Mouse (Mus musculus): ENCODE data around the gene Olfr571. TPM values are rescaled to one million over a fixed set of nuclear protein-coding genes. Genes with fewer than 3 reads are reported as not detected.

Olfr571 gene
- polyA plus RNA-seq (2014; fragmentation: Illumina TruSeq; extraction: RNeasy Lipid Tissue Mini Kit (QIAGEN cat#74804); ENCODE audit: low read depth, low replicate concordance): not detected

GRCm38 (mm10) chr7:102917032-102917875 is at the start of gene Olfr571:
Gene Olfr571 (minus strand): TSS chr7:102917536.

GRCm38 (mm10) chr7:102962360-102962759 is 45.0 kb upstream of the Olfr571 start, which contains the start of gene Olfr576:
Gene Olfr576 (plus strand): TSS chr7:102962660.

GRCm38 (mm10) chr7:102958593-102958992 is 41.3 kb upstream of the Olfr571 start, which contains the start of gene Olfr575:
Gene Olfr575 (minus strand): TSS chr7:102958775.

GRCm38 (mm10) chr7:102948167-102948566 is 30.8 kb upstream of the Olfr571 start, which contains the start of gene Olfr574:
Gene Olfr574 (plus strand): TSS chr7:102948467.

GRCm38 (mm10) chr7:102942475-102942874 is 25.1 kb upstream of the Olfr571 start, which contains the start of gene Olfr573-ps1:
Gene Olfr573-ps1 (minus strand): TSS chr7:102942575.

GRCm38 (mm10) chr7:102924109-102924508 is 6.8 kb upstream of the Olfr571 start, which contains the start of gene Olfr572:
Gene Olfr572 (plus strand): TSS chr7:102924409.

GRCm38 (mm10) chr7:102890782-102891181 is 26.6 kb downstream of the Olfr571 start, which contains the start of gene Olfr569:
Gene Olfr569 (minus strand): TSS chr7:102890882.

GRCm38 (mm10) chr7:102876822-102877221 is 40.5 kb downstream of the Olfr571 start, which contains the start of gene Olfr568:
Gene Olfr568 (plus strand): TSS chr7:102877122.

GRCm38 (mm10) chr7:102858665-102859064 is 58.7 kb downstream of the Olfr571 start, which contains the start of gene Olfr566:
Gene Olfr566 (minus strand): TSS chr7:102858765.

Other genes starting within 250 kb of the Olfr571 start
- gene Trim68, start 230.2 kb downstream of the Olfr571 start, polyA plus RNA-seq (2014; fragmentation: Illumina TruSeq; extraction: RNeasy Lipid Tissue Mini Kit (QIAGEN cat#74804); ENCODE audit: low read depth, low replicate concordance): 12.6 TPM
- gene Olfr557, start 221.6 kb downstream of the Olfr571 start, polyA plus RNA-seq (2014; fragmentation: Illumina TruSeq; extraction: RNeasy Lipid Tissue Mini Kit (QIAGEN cat#74804); ENCODE audit: low read depth, low replicate concordance): not detected
- 5.8 TPM for gene Olfr558, start 215.3 kb downstream of the Olfr571 start, polyA plus RNA-seq (2014; fragmentation: Illumina TruSeq; extraction: RNeasy Lipid Tissue Mini Kit (QIAGEN cat#74804); ENCODE audit: low read depth, low replicate concordance)
- not detected for gene Olfr33, start 198.5 kb downstream of the Olfr571 start, polyA plus RNA-seq (2014; fragmentation: Illumina TruSeq; extraction: RNeasy Lipid Tissue Mini Kit (QIAGEN cat#74804); ENCODE audit: low read depth, low replicate concordance)
- not detected for gene Olfr559, start 190.0 kb downstream of the Olfr571 start, polyA plus RNA-seq (2014; fragmentation: Illumina TruSeq; extraction: RNeasy Lipid Tissue Mini Kit (QIAGEN cat#74804); ENCODE audit: low read depth, low replicate concordance)
- 2.3 TPM for gene Olfr560, start 158.2 kb downstream of the Olfr571 start, polyA plus RNA-seq (2014; fragmentation: Illumina TruSeq; extraction: RNeasy Lipid Tissue Mini Kit (QIAGEN cat#74804); ENCODE audit: low read depth, low replicate concordance)
- 25.4 TPM for gene Olfr78, start 158.1 kb downstream of the Olfr571 start, polyA plus RNA-seq (2014; fragmentation: Illumina TruSeq; extraction: RNeasy Lipid Tissue Mini Kit (QIAGEN cat#74804); ENCODE audit: low read depth, low replicate concordance)
- not detected for gene Olfr561, start 146.3 kb downstream of the Olfr571 start, polyA plus RNA-seq (2014; fragmentation: Illumina TruSeq; extraction: RNeasy Lipid Tissue Mini Kit (QIAGEN cat#74804); ENCODE audit: low read depth, low replicate concordance)
- not detected for gene Olfr564, start 114.1 kb downstream of the Olfr571 start, polyA plus RNA-seq (2014; fragmentation: Illumina TruSeq; extraction: RNeasy Lipid Tissue Mini Kit (QIAGEN cat#74804); ENCODE audit: low read depth, low replicate concordance)
- not detected for gene Olfr566, start 58.8 kb downstream of the Olfr571 start, polyA plus RNA-seq (2014; fragmentation: Illumina TruSeq; extraction: RNeasy Lipid Tissue Mini Kit (QIAGEN cat#74804); ENCODE audit: low read depth, low replicate concordance)
- not detected for gene Olfr568, start 40.4 kb downstream of the Olfr571 start, polyA plus RNA-seq (2014; fragmentation: Illumina TruSeq; extraction: RNeasy Lipid Tissue Mini Kit (QIAGEN cat#74804); ENCODE audit: low read depth, low replicate concordance)
- not detected for gene Olfr569, start 26.7 kb downstream of the Olfr571 start, polyA plus RNA-seq (2014; fragmentation: Illumina TruSeq; extraction: RNeasy Lipid Tissue Mini Kit (QIAGEN cat#74804); ENCODE audit: low read depth, low replicate concordance)
- not detected for gene Olfr570, start 23.0 kb downstream of the Olfr571 start, polyA plus RNA-seq (2014; fragmentation: Illumina TruSeq; extraction: RNeasy Lipid Tissue Mini Kit (QIAGEN cat#74804); ENCODE audit: low read depth, low replicate concordance)
- gene Olfr572, start 6.9 kb upstream of the Olfr571 start, polyA plus RNA-seq (2014; fragmentation: Illumina TruSeq; extraction: RNeasy Lipid Tissue Mini Kit (QIAGEN cat#74804); ENCODE audit: low read depth, low replicate concordance): not detected
- not detected for gene Olfr573-ps1, start 25.0 kb upstream of the Olfr571 start, polyA plus RNA-seq (2014; fragmentation: Illumina TruSeq; extraction: RNeasy Lipid Tissue Mini Kit (QIAGEN cat#74804); ENCODE audit: low read depth, low replicate concordance)
- not detected for gene Olfr574, start 30.9 kb upstream of the Olfr571 start, polyA plus RNA-seq (2014; fragmentation: Illumina TruSeq; extraction: RNeasy Lipid Tissue Mini Kit (QIAGEN cat#74804); ENCODE audit: low read depth, low replicate concordance)
- gene Olfr575, start 41.2 kb upstream of the Olfr571 start, polyA plus RNA-seq (2014; fragmentation: Illumina TruSeq; extraction: RNeasy Lipid Tissue Mini Kit (QIAGEN cat#74804); ENCODE audit: low read depth, low replicate concordance): not detected
- gene Olfr576, start 45.1 kb upstream of the Olfr571 start, polyA plus RNA-seq (2014; fragmentation: Illumina TruSeq; extraction: RNeasy Lipid Tissue Mini Kit (QIAGEN cat#74804); ENCODE audit: low read depth, low replicate concordance): not detected
- gene Olfr577, start 58.4 kb upstream of the Olfr571 start, polyA plus RNA-seq (2014; fragmentation: Illumina TruSeq; extraction: RNeasy Lipid Tissue Mini Kit (QIAGEN cat#74804); ENCODE audit: low read depth, low replicate concordance): not detected
- not detected for gene Olfr578, start 71.8 kb upstream of the Olfr571 start, polyA plus RNA-seq (2014; fragmentation: Illumina TruSeq; extraction: RNeasy Lipid Tissue Mini Kit (QIAGEN cat#74804); ENCODE audit: low read depth, low replicate concordance)
- gene Olfr582, start 120.5 kb upstream of the Olfr571 start, polyA plus RNA-seq (2014; fragmentation: Illumina TruSeq; extraction: RNeasy Lipid Tissue Mini Kit (QIAGEN cat#74804); ENCODE audit: low read depth, low replicate concordance): not detected
- gene Olfr583, start 133.8 kb upstream of the Olfr571 start, polyA plus RNA-seq (2014; fragmentation: Illumina TruSeq; extraction: RNeasy Lipid Tissue Mini Kit (QIAGEN cat#74804); ENCODE audit: low read depth, low replicate concordance): not detected
- gene Olfr584, start 164.3 kb upstream of the Olfr571 start, polyA plus RNA-seq (2014; fragmentation: Illumina TruSeq; extraction: RNeasy Lipid Tissue Mini Kit (QIAGEN cat#74804); ENCODE audit: low read depth, low replicate concordance): not detected
- not detected for gene Olfr585, start 180.2 kb upstream of the Olfr571 start, polyA plus RNA-seq (2014; fragmentation: Illumina TruSeq; extraction: RNeasy Lipid Tissue Mini Kit (QIAGEN cat#74804); ENCODE audit: low read depth, low replicate concordance)
- gene Olfr586, start 208.1 kb upstream of the Olfr571 start, polyA plus RNA-seq (2014; fragmentation: Illumina TruSeq; extraction: RNeasy Lipid Tissue Mini Kit (QIAGEN cat#74804); ENCODE audit: low read depth, low replicate concordance): not detected
- gene Olfr588-ps1, start 223.3 kb upstream of the Olfr571 start, polyA plus RNA-seq (2014; fragmentation: Illumina TruSeq; extraction: RNeasy Lipid Tissue Mini Kit (QIAGEN cat#74804); ENCODE audit: low read depth, low replicate concordance): not detected
- gene Olfr589, start 238.8 kb upstream of the Olfr571 start, polyA plus RNA-seq (2014; fragmentation: Illumina TruSeq; extraction: RNeasy Lipid Tissue Mini Kit (QIAGEN cat#74804); ENCODE audit: low read depth, low replicate concordance): not detected

Measured in sigmoid colon, adult 10 weeks (tissue).